18 mouse cellular contexts compared by ENCODE assay signal in the genomic region with DNA sequence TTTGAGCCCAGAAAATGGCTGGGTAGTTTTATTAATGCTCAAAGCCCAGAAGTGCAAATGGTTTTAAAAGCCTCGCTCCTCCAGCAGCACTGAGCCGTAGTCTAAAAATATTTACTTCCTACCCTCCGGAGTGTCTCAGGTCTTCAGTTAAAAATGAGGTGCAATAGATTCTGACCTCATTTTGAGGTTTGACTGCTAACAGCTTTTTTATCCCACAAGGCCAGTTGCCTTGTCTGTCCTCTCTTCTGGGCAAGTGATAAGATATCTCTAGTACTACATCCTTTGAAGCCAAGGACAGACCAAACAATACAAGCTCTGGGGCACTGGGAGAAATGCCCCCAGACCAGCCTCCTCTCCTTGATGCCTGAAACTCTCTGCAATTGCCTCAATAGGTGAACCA.
"Had no signal": no experiment of that assay in that cellular context is flagged by ENCODE, and none has a peak within 500 bp of the region (broad histone marks: within the 10 kb centered on the region; RNA-seq: fewer than 3 reads in every experiment).

No protein-coding gene starts in this region.

- DNase-seq: kidney, adult 8-10 months; kidney, postnatal 10 days; kidney, postnatal 36 days; layer of hippocampus, postnatal 36 days; lung, adult 18-20 months; lung, postnatal 10 days; lung, postnatal 36 days; thymus, adult 2 months; thymus, postnatal 14 days; thymus, postnatal 4 days had no signal

- H3K36me3 ChIP-seq: kidney, embryonic 15.5 days; liver, embryonic 15.5 days; lung, embryonic 15.5 days; midbrain, embryonic 12.5 days; midbrain, embryonic 15.5 days; neural tube, embryonic 12.5 days; neural tube, embryonic 15.5 days had no signal

- ATAC-seq: midbrain, embryonic 15.5 days had no signal

- H3K27me3 ChIP-seq: kidney, embryonic 15.5 days; liver, embryonic 15.5 days; lung, embryonic 15.5 days; midbrain, embryonic 12.5 days; midbrain, embryonic 15.5 days; neural tube, embryonic 12.5 days; neural tube, embryonic 15.5 days had no signal

- H3K9ac ChIP-seq: kidney, embryonic 15.5 days; liver, embryonic 15.5 days; lung, embryonic 15.5 days; midbrain, embryonic 12.5 days; midbrain, embryonic 15.5 days; neural tube, embryonic 12.5 days; neural tube, embryonic 15.5 days had no signal

- H3K27ac ChIP-seq: kidney, embryonic 15.5 days; left cerebral cortex, adult 2 months; liver, embryonic 15.5 days; lung, embryonic 15.5 days; midbrain, embryonic 12.5 days; midbrain, embryonic 15.5 days; neural tube, embryonic 12.5 days; neural tube, embryonic 15.5 days had no signal

- H3K9me3 ChIP-seq: kidney, embryonic 15.5 days; liver, embryonic 15.5 days; lung, embryonic 15.5 days; midbrain, embryonic 12.5 days; midbrain, embryonic 15.5 days; neural tube, embryonic 12.5 days; neural tube, embryonic 15.5 days had no signal

- H3K4me1 ChIP-seq: midbrain, embryonic 12.5 days; midbrain, embryonic 15.5 days; neural tube, embryonic 12.5 days; neural tube, embryonic 15.5 days had no signal

- H3K4me3 ChIP-seq: kidney, embryonic 15.5 days; left cerebral cortex, adult 2 months; liver, embryonic 15.5 days; lung, embryonic 15.5 days; midbrain, embryonic 12.5 days; midbrain, embryonic 15.5 days; neural tube, embryonic 12.5 days; neural tube, embryonic 15.5 days had no signal

- H3K4me2 ChIP-seq: kidney, embryonic 15.5 days; liver, embryonic 15.5 days; lung, embryonic 15.5 days; midbrain, embryonic 12.5 days; midbrain, embryonic 15.5 days; neural tube, embryonic 12.5 days; neural tube, embryonic 15.5 days had no signal
